Mouse (Mus musculus) thymus, adult 2 months (tissue): ENCODE results near the gene Prss12.

Experiments used
- CTCF ChIP-seq: fragments of 200-500 bp; IDR thresholded peaks from 2 replicates; pipeline ENCODE4 v1.5.1; 2012; ENCODE audit warnings: mild to moderate bottlenecking, control low read depth, low read length, moderate library complexity, borderline replicate concordance; ENCODE audit not compliant: control insufficient read depth, poor library complexity, insufficient read depth; ENCODE audit errors: extremely low read depth
- POLR2A ChIP-seq: fragments of 200-500 bp; IDR thresholded peaks from 2 replicates; pipeline ENCODE4 v1.6.1; 2012; ENCODE audit warnings: mild to moderate bottlenecking, low read length, control low read depth, moderate library complexity; ENCODE audit not compliant: control insufficient read depth, poor library complexity, insufficient read depth; ENCODE audit errors: extremely low read depth

DNA sequence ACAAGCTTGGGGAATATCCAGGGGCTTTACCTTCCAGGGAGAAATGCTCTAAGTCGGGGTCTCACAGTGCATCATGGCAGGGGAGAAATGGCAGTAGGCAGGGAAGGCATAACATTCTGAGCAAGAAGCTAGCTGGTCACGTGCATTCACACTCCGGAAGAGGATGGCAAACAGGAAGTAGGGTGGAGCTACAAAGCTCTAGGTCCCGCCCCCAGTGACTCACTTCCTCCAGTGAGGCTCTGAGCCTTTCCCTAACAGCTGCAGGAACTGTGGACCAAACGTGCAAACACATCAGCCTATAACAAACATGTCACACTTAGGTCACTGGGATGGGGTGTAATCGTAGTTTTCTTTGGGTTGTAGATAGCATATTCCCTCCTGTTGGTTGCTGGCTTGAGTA is 15.6 kb downstream of the Prss12 start:
- TF ChIP-seq POLR2A = no peak
- TF ChIP-seq CTCF = no peak
